Mouse (Mus musculus) left cerebral cortex, adult 11 months (tissue): ENCODE results near the gene Prickle2.

Source experiments
- DNase-seq: peaks from one replicate; pipeline ENCODE4 v3.0.0; 2022; ENCODE audit warnings: low spot score

The Prickle2 gene

GRCm38 (mm10) chr6:92667544-92667943 lies 38.4 kb downstream of the Prickle2 start:
- no peak for DNase-seq

GRCm38 (mm10) chr6:92665530-92665989 lies 40.4 kb downstream of the Prickle2 start:
- DNase-seq: peak; percentile 73

- no peak for DNase-seq
These were observed 42.1 kb downstream of the Prickle2 start for GRCm38 (mm10) chr6:92663885-92664284.

GRCm38 (mm10) chr6:92663433-92663832 lies 42.5 kb downstream of the Prickle2 start:
- DNase-seq: peak; percentile 66

- no peak for DNase-seq
These were observed 56.9 kb downstream of the Prickle2 start for GRCm38 (mm10) chr6:92649063-92649462.

- DNase-seq: no peak
These were observed 57.4 kb downstream of the Prickle2 start for GRCm38 (mm10) chr6:92648571-92648970.

GRCm38 (mm10) chr6:92642929-92643328 lies 63.0 kb downstream of the Prickle2 start:
- DNase-seq: no peak

GRCm38 (mm10) chr6:92641956-92642355 lies 64.0 kb downstream of the Prickle2 start:
- no peak for DNase-seq

GRCm38 (mm10) chr6:92640896-92641295 lies 65.1 kb downstream of the Prickle2 start:
- no peak for DNase-seq

- DNase-seq: no peak
These were observed 69.5 kb downstream of the Prickle2 start for GRCm38 (mm10) chr6:92636431-92636830.

GRCm38 (mm10) chr6:92634876-92635468 lies 71.0 kb downstream of the Prickle2 start:
- DNase-seq: no peak

GRCm38 (mm10) chr6:92630991-92631390 lies 75.0 kb downstream of the Prickle2 start:
- DNase-seq: no peak

GRCm38 (mm10) chr6:92627711-92628110 lies 78.2 kb downstream of the Prickle2 start:
- DNase-seq: no peak

GRCm38 (mm10) chr6:92627048-92627617 lies 78.8 kb downstream of the Prickle2 start:
- no peak for DNase-seq

- DNase-seq: no peak
These were observed 80.0 kb downstream of the Prickle2 start for GRCm38 (mm10) chr6:92625923-92626322.

GRCm38 (mm10) chr6:92624306-92624705 lies 81.6 kb downstream of the Prickle2 start:
- DNase-seq: no peak

GRCm38 (mm10) chr6:92617183-92617582 lies 88.8 kb downstream of the Prickle2 start:
- DNase-seq: no peak

- DNase-seq: no peak
These were observed 91.2 kb downstream of the Prickle2 start for GRCm38 (mm10) chr6:92614771-92615170.

- no peak for DNase-seq
These were observed 93.7 kb downstream of the Prickle2 start for GRCm38 (mm10) chr6:92612151-92612769.

- peak; percentile 61 for DNase-seq
These were observed 96.2 kb downstream of the Prickle2 start for GRCm38 (mm10) chr6:92609682-92610235.

- DNase-seq: no peak
These were observed 96.9 kb downstream of the Prickle2 start for GRCm38 (mm10) chr6:92609078-92609477.

GRCm38 (mm10) chr6:92605156-92605555 lies 100.8 kb downstream of the Prickle2 start:
- no peak for DNase-seq

GRCm38 (mm10) chr6:92596340-92596739 lies 109.6 kb downstream of the Prickle2 start:
- DNase-seq: no peak
